Mouse (Mus musculus) liver, embryonic 13.5 days (tissue): ENCODE results near the gene Mad2l2. TPM values are rescaled to one million over a fixed set of nuclear protein-coding genes. Genes with fewer than 3 reads are reported as not detected.
"Not testable (repeated sequence)": the region's sequence is repeated elsewhere in the genome, so short reads cannot be mapped to it uniquely, and the experiment has no call there.

ENCODE experiments used
- ATAC-seq: fragments of 200-750 bp; cut with Nextera tagmentation; 2 replicates; pipeline ENCODE4 v1.8.0; 2017; ENCODE audit warnings: low read depth, mild to moderate bottlenecking, moderate number of reproducible peaks, moderate library complexity
- DNase-seq: peaks from one replicate; pipeline ENCODE4 v3.0.0; 2022
- H3K27ac ChIP-seq: fragments of 300-500 bp; sonication (generic); 2 replicates; pipeline ENCODE4 v1.5.1; 2015; ENCODE audit warnings: moderate library complexity, mild to moderate bottlenecking, inconsistent platforms
- H3K27me3 ChIP-seq: fragments of 300-500 bp; sonication (generic); 2 replicates; pipeline ENCODE4 v1.6.1; 2015; ENCODE audit warnings: mild to moderate bottlenecking, inconsistent platforms
- H3K36me3 ChIP-seq: fragments of 300-500 bp; sonication (generic); 2 replicates; pipeline ENCODE4 v1.6.1; 2015; ENCODE audit warnings: mild to moderate bottlenecking, inconsistent platforms
- H3K4me1 ChIP-seq: fragments of 300-500 bp; sonication (generic); replicated peaks from 2 replicates; pipeline ENCODE4 v1.6.1; 2015; ENCODE audit warnings: inconsistent platforms
- H3K4me2 ChIP-seq: fragments of 300-500 bp; sonication (generic); 2 replicates; pipeline ENCODE4 v1.6.1; 2015; ENCODE audit warnings: inconsistent platforms, mild to moderate bottlenecking, moderate library complexity
- H3K4me3 ChIP-seq: fragments of 300-500 bp; sonication (generic); replicated peaks from 2 replicates; pipeline ENCODE4 v1.5.1; 2015; ENCODE audit warnings: mild to moderate bottlenecking, inconsistent platforms
- H3K9ac ChIP-seq: fragments of 300-500 bp; sonication (generic); 2 replicates; pipeline ENCODE4 v1.6.1; 2015; ENCODE audit warnings: mild to moderate bottlenecking, inconsistent platforms
- H3K9me3 ChIP-seq: fragments of 300-500 bp; sonication (generic); replicated peaks from 2 replicates; pipeline ENCODE4 v1.6.1; 2016; ENCODE audit warnings: inconsistent platforms
- WGBS: fragments of 180-500 bp; shearing (Covaris S2); methylation state at CpG from one replicate; pipeline ENCODE4 v1.1.7; 2015; ENCODE audit not compliant: insufficient replicate concordance; 5-methylcytosine and 5-hydroxymethylcytosine counted together
- polyA plus RNA-seq: library from polyadenylated mRNA; unstranded; fragments of >200 nt; fragmentation: Nextera tagmentation; extraction: Ambion mirVana; gene quantifications from 2 replicates; pipeline ENCODE4 v1.2.1, GENCODE M21; 2015

Mad2l2 gene
- polyA plus RNA-seq, 1 experiment from 2014 or later: 21.0 TPM

GRCm38 (mm10) chr4:148109215-148109614 is 21.0 kb upstream of the Mad2l2 start:
- no peak overlapping the region for H3K27ac ChIP-seq
- H3K4me3 ChIP-seq: no peak overlapping the region
- no peak overlapping the region for H3K9ac ChIP-seq
- WGBS: 13% methylated on average over 5 of the region's 5 CpGs
- peaks cover 16% of the 10 kb centered on the region for H3K27me3 ChIP-seq
- H3K36me3 ChIP-seq: no peaks in the 10 kb centered on the region
- H3K9me3 ChIP-seq: no peaks in the 10 kb centered on the region
- H3K4me1 ChIP-seq: no peaks in the 10 kb centered on the region; the same call in 1 of the 2 replicates
- no peak overlapping the region for H3K4me2 ChIP-seq
- no peak for DNase-seq
- ATAC-seq: peak; percentile 60

GRCm38 (mm10) chr4:148112519-148112918 is 17.7 kb upstream of the Mad2l2 start:
- 54% methylated on average over 12 of the region's 12 CpGs for WGBS
- ATAC-seq: no peak
- H3K9me3 ChIP-seq: no peaks in the 10 kb centered on the region; the same call in 1 of the 2 replicates

GRCm38 (mm10) chr4:148114758-148115391 is 15.3 kb upstream of the Mad2l2 start:
- Histone ChIP-seq H3K4me3 (no peak overlapping the region), H3K4me2 (no peak overlapping the region), H3K9ac (no peak overlapping the region), H3K4me1 (peaks cover 7% of the 10 kb centered on the region; the same call in 1 of the 2 replicates), H3K36me3 (no peaks in the 10 kb centered on the region), H3K27me3 (peaks cover 5% of the 10 kb centered on the region; the same call in 1 of the 2 replicates), H3K9me3 (no peaks in the 10 kb centered on the region; the same call in 1 of the 2 replicates), H3K27ac (no peak overlapping the region)
- DNase-seq: peak; percentile 63
- ATAC-seq: peak; percentile 55
- WGBS: 7% methylated on average over 15 of the region's 15 CpGs

More at GRCm38 (mm10) chr4:148112519-148112918, 17.7 kb upstream of the Mad2l2 start:
- Histone ChIP-seq H3K27ac (no peak overlapping the region), H3K36me3 (no peaks in the 10 kb centered on the region), H3K4me2 (no peak overlapping the region), H3K4me3 (no peak overlapping the region), H3K4me1 (peaks cover 7% of the 10 kb centered on the region), H3K27me3 (peaks cover 13% of the 10 kb centered on the region), H3K9ac (no peak overlapping the region)
- no peak for DNase-seq

GRCm38 (mm10) chr4:148115467-148115866 is 14.7 kb upstream of the Mad2l2 start:
- no peak overlapping the region for H3K9ac ChIP-seq
- H3K9me3 ChIP-seq: no peaks in the 10 kb centered on the region; the same call in 1 of the 2 replicates
- 4% methylated on average over 15 of the region's 15 CpGs for WGBS
- DNase-seq (no peak), ATAC-seq (no peak)
- peaks cover 7% of the 10 kb centered on the region; the same call in 1 of the 2 replicates for H3K4me1 ChIP-seq
- H3K27me3 ChIP-seq: peaks cover 5% of the 10 kb centered on the region; the same call in 1 of the 2 replicates
- H3K4me3 ChIP-seq: no peak overlapping the region
- H3K27ac ChIP-seq: no peak overlapping the region
- H3K36me3 ChIP-seq: no peaks in the 10 kb centered on the region
- H3K4me2 ChIP-seq: no peak overlapping the region

- WGBS: 70% methylated on average over 4 of the region's 4 CpGs
- no peaks in the 10 kb centered on the region for H3K36me3 ChIP-seq
- DNase-seq: no peak
- no peaks in the 10 kb centered on the region; the same call in 1 of the 2 replicates for H3K9me3 ChIP-seq
- ATAC-seq: no peak
- no peak overlapping the region for H3K27ac ChIP-seq
- H3K4me1 ChIP-seq: peaks cover 7% of the 10 kb centered on the region; the same call in 1 of the 2 replicates
- H3K9ac ChIP-seq: no peak overlapping the region
- H3K4me2 ChIP-seq: no peak overlapping the region
- H3K4me3 ChIP-seq: no peak overlapping the region
- H3K27me3 ChIP-seq: peaks cover 11% of the 10 kb centered on the region
Measured at GRCm38 (mm10) chr4:148116657-148117056, 13.5 kb upstream of the Mad2l2 start.

- Histone ChIP-seq H3K36me3 (no peaks in the 10 kb centered on the region), H3K4me1 (peaks cover 7% of the 10 kb centered on the region; the same call in 1 of the 2 replicates), H3K4me2 (no peak overlapping the region), H3K27ac (no peak overlapping the region), H3K9ac (no peak overlapping the region), H3K4me3 (no peak overlapping the region), H3K27me3 (peaks cover 11% of the 10 kb centered on the region), H3K9me3 (no peaks in the 10 kb centered on the region; the same call in 1 of the 2 replicates)
- DNase-seq (no peak), ATAC-seq (no peak)
- 70% methylated on average over 4 of the region's 4 CpGs for WGBS
Measured at GRCm38 (mm10) chr4:148117392-148117791, 12.8 kb upstream of the Mad2l2 start.

- not testable (repeated sequence) for H3K9me3 ChIP-seq, H3K36me3 ChIP-seq, H3K4me3 ChIP-seq, DNase-seq, H3K9ac ChIP-seq, ATAC-seq, H3K27ac ChIP-seq, H3K4me2 ChIP-seq, H3K4me1 ChIP-seq
- H3K27me3 ChIP-seq: peaks cover 12% of the 10 kb centered on the region
- WGBS: 67% methylated on average over 9 of the region's 9 CpGs
Measured at GRCm38 (mm10) chr4:148119578-148119977, 10.6 kb upstream of the Mad2l2 start.

GRCm38 (mm10) chr4:148120555-148120954 is 9.6 kb upstream of the Mad2l2 start:
- Histone ChIP-seq H3K4me1 (no peaks in the 10 kb centered on the region), H3K36me3 (no peaks in the 10 kb centered on the region), H3K27ac (no peak overlapping the region), H3K4me3 (no peak overlapping the region), H3K9ac (no peak overlapping the region), H3K9me3 (no peaks in the 10 kb centered on the region; the same call in 1 of the 2 replicates), H3K4me2 (no peak overlapping the region), H3K27me3 (peaks cover 9% of the 10 kb centered on the region; the same call in 1 of the 2 replicates)
- WGBS: 56% methylated on average over 9 of the region's 9 CpGs
- DNase-seq: no peak
- no peak for ATAC-seq

GRCm38 (mm10) chr4:148121362-148121761 is 8.8 kb upstream of the Mad2l2 start:
- Histone ChIP-seq H3K4me3 (no peak overlapping the region), H3K9me3 (no peaks in the 10 kb centered on the region; the same call in 1 of the 2 replicates), H3K27me3 (peaks cover 9% of the 10 kb centered on the region; the same call in 1 of the 2 replicates), H3K36me3 (no peaks in the 10 kb centered on the region), H3K4me1 (no peaks in the 10 kb centered on the region), H3K4me2 (no peak overlapping the region), H3K27ac (no peak overlapping the region), H3K9ac (no peak overlapping the region)
- ATAC-seq (no peak), DNase-seq (no peak)
- 60% methylated on average over 4 of the region's 4 CpGs for WGBS

- no peak overlapping the region for H3K4me2 ChIP-seq
- H3K9ac ChIP-seq: no peak overlapping the region
- no peaks in the 10 kb centered on the region for H3K36me3 ChIP-seq
- H3K27ac ChIP-seq: no peak overlapping the region
- H3K27me3 ChIP-seq: peaks cover 10% of the 10 kb centered on the region; the same call in 1 of the 2 replicates
- WGBS: 28% methylated on average over 6 of the region's 6 CpGs
- DNase-seq: no peak
- H3K9me3 ChIP-seq: no peaks in the 10 kb centered on the region; the same call in 1 of the 2 replicates
- no peak overlapping the region for H3K4me3 ChIP-seq
- H3K4me1 ChIP-seq: no peaks in the 10 kb centered on the region
- ATAC-seq: no peak
Measured at GRCm38 (mm10) chr4:148121982-148122693, 8.0 kb upstream of the Mad2l2 start.

GRCm38 (mm10) chr4:148122694-148123066 is 7.5 kb upstream of the Mad2l2 start:
- Histone ChIP-seq H3K9me3 (no peaks in the 10 kb centered on the region), H3K27me3 (peaks cover 15% of the 10 kb centered on the region), H3K4me2 (no peak overlapping the region), H3K9ac (no peak overlapping the region), H3K4me3 (no peak overlapping the region), H3K4me1 (no peaks in the 10 kb centered on the region), H3K36me3 (no peaks in the 10 kb centered on the region), H3K27ac (no peak overlapping the region)
- DNase-seq (no peak), ATAC-seq (no peak)
- 47% methylated on average over 3 of the region's 3 CpGs for WGBS
